Mouse (Mus musculus) cerebellum, adult 2 months (tissue): ENCODE measurements around the gene Olfr571.

Source experiments
- CTCF ChIP-seq: fragments of 200-500 bp; IDR thresholded peaks from 2 replicates; pipeline ENCODE4 v1.5.1; 2011; ENCODE audit warnings: low read depth, mild to moderate bottlenecking, control low read depth, low read length, moderate library complexity, borderline replicate concordance; ENCODE audit not compliant: insufficient read depth
- POLR2A ChIP-seq: fragments of 200-500 bp; IDR thresholded peaks from 2 replicates; pipeline ENCODE4 v1.6.1; 2011; ENCODE audit warnings: low read length, control low read depth, borderline replicate concordance; ENCODE audit not compliant: insufficient read depth

DNA sequence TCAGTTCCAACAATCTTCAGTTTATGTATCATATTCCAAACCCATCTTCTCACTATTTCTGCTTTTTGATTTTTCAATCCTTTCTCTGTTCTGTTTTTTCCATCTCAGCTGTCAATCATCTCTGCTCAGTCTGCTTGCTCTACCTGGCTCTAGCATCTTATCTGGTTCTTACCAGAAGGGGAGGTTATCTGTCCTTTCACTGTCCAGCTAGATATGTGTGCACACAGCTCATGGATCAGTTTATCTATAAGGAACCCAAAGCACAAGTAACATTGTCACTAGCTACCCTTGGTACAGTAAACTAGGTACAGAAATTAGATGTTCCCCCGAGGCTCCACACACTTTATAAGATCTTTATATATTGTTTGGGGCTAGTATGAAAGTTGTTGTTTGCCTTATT lies 26.1 kb upstream of the Olfr571 start:
- TF ChIP-seq CTCF (no peak), POLR2A (no peak)
